Mouse (Mus musculus) right cerebral cortex, postnatal 36 days (tissue): ENCODE results near the gene Map3k7.

ENCODE experiments used
- DNase-seq, 2 experiments: peaks; one replicate each; pipeline ENCODE4 v3.0.0; 2022; ENCODE audit warnings: low spot score in 2 of 2, mixed read lengths in 1 of 2

The Map3k7 gene

DNA sequence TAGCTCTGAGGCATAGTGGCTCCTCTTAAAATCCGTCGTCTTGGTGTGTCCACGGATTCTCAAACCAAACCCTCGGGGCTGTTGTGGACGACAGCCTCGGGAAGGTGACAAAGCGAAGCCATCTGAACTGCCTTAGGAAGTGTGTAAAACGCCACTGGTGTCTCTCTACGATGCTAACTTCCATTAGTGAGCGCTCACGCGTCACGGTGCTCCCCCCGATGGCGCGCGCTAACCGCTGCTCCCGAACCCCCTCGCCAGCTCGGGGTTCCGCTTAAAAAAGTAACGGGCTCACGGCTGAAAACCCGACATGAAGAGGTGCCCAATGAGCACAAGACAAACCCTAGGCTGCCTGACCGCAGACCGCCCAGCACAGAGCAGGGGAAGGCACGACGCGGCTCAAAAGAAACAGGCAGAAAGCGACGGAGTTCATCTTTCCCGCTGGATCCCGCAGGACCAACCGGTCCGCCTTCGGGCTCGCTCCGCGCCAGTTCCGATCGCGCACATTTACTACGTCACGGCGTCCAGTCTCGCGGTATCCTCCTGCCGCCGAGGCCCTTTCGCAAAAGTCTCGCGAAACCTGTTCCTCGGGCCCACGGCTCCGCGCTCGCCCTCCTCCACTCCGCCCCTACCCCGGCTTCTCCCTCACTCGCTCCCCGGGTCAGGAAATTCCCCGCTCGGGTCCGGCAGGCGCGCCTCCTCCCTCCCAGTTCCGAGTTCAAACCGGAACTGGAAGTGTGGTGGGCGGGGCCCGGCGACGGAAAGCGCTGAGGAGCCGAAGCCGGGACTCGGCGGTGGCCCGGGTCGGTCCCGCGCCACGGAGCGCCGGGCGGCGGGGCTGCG lies at the start of gene Map3k7:
Gene Map3k7 (plus strand): TSS at position 744 of the 840 bp plus-strand sequence.
- DNase-seq = peak; percentile 88

DNA sequence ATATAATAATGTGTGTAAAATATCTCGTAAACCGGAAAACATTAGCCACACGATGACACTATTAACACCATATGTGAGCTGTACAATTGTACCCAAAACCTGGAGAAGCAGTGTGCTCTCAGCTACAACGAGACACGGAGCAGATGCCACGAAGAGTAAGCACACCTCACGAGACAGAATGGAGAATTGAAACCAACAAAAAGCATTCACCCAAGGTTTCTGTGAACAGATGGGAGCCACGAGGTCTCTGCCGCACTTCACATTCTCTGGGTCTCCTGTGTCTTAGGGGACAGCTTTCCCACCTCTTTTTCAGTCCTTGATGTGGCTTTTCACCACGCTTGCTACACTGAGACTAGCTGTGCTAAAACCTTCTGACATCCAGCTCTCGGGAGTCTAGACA lies 48.8 kb upstream of the Map3k7 start:
- DNase-seq = no peak

DNA sequence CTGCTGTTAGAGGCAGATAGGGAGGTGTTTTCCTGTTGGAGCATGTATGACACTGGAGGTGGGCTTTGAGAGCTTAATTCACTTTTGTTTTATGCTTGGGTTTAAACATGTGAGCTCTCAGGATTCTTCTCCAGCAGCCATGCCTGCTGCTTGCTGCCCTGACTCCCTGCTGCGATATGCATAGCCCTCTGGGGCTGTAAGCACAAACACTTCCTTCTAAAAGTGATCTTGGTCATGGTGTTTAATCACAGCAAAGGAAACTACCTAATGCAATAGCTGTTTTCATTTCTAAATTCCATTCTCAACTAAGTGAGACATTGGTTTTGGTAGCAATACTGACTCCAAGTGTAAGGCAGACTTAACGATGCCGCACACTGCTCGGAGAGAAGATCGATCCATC lies 45.2 kb upstream of the Map3k7 start:
- no peak for DNase-seq

DNA sequence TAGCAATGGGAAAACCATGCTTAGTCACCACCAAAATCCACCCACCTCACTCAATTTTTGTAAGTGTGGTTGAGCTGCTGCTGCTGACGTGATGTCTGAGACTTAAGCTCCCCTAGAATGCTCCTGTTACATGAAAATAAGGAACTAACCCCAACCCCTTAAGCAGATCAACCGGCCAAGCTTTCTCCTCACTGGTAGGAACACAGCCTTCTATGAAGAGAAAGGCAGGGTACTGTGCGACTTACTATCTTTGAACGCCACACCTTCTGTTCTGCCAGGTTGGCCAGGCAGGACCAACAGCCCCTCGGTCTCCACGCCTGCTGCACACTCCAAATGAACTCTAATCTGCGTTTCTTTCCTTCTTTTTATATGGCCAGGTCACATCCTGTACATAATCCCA lies 41.7 kb upstream of the Map3k7 start:
- no peak for DNase-seq

DNA sequence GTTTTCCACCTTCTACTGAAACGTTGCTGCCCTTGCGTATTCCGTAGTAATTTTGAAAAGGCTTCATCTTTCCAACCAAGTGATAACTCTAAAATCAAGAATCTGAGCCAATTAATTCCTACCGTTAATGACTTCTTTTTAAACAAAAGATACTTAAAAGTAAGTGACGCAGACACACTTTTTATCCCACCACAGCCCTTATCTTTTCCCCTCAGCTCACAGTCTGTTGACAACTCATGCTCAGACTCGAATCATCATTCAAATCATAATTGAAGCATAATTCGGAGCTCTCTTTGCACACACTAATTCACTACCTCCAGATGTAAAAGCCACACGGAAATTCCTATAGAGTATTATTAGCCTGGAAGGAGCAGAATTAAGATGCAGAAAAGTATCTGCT lies 40.5 kb upstream of the Map3k7 start:
- DNase-seq = no peak

DNA sequence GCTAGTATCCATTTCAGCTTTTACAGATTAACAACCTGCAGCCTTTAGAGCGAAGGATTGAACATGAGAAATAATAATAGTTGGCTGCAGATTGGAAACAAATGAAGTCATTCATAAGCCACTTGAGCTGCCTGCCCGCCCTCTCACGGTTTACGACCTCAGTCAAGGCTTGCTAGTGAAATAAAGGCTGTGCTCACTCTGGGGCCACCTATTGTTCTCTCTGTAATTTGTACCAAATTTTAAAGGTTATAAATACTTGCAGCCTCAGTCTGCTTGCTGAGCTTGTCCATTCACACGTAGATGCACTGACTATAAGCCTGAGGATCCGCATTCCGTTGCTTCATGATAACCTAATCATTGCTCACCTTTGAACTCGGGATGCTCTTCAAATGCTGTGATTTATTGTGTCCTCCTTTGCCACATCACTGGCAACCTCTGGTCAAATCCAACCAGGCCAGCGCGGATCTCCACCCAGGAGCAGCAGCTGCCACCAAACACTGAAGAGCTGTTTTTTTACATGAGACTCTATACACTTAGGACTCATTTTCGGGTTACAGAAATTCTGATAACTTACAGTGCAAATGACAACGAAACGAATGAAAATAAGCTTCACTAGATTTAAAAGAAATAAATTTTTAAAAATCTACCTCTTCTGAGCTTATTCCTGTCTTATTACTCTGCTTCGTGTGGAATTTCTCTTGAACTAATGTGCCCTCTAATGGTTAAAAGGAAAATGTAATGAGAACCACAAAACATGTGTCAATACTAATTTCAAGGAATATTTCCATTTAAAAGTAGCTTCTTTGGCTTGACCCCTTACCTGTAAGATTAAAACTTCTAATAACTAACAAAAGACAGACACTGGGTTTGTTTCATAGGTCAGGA lies 39.4 kb upstream of the Map3k7 start:
- no peak for DNase-seq

DNA sequence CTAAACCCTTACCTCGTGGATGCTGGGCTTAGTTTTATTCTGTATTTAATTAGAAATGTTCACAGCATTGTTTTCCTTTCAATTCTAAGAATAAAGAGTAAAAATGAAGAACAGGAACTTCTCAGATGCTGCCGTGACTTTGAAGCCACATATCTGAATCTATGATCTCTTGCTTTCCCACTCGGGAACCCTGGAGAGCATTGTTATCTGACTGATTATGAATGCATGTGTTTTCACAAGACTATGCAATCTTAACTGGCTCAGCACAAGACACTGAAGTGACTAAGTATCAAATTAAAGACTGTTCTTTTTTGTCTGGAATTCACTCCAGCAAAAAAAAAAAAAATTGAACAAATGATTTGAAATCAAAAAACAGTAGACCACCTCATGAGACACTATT lies 30.7 kb upstream of the Map3k7 start:
- DNase-seq = no peak

DNA sequence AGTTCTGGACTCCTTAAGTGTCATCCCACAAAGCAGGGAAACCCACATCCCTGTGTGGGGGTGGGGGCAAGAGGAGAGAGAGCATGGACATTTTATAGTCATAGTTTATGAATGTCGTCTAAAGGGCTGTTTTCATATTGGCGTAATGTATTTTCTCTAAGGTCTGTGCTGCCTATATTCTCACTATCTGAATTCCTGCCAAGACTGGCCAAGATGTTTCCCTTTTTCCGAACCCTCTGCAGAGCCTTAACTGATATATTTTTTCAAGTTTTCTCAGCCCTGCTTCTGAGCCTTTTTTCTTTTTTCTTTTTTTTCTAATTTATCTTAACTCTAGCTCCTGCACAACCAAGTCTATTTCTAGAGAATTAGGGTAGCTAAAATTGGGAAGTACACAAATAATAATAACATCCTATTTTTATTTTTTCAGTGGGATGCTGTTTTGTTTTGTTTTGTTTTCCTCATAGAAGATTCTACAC lies 28.0 kb upstream of the Map3k7 start:
- no peak for DNase-seq

DNA sequence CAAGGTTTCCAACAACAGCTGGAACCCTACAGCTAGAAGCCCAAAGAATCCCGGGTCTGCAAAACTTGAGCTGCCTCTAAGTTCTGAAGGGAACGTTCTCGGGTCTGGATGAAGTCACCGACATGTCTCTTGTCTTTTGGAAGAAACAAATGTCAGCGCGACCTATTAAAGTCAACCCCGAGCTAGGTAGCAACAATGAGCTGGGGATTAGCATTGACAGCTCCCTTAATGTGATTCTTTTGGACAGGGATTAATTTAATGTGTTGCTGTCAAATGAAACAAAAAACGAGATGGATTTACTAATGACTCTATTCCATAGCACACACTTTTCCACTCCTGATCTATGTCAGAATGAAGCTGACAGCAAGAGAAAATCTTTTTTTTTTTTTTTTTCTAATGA lies 27.5 kb upstream of the Map3k7 start:
- DNase-seq = no peak

DNA sequence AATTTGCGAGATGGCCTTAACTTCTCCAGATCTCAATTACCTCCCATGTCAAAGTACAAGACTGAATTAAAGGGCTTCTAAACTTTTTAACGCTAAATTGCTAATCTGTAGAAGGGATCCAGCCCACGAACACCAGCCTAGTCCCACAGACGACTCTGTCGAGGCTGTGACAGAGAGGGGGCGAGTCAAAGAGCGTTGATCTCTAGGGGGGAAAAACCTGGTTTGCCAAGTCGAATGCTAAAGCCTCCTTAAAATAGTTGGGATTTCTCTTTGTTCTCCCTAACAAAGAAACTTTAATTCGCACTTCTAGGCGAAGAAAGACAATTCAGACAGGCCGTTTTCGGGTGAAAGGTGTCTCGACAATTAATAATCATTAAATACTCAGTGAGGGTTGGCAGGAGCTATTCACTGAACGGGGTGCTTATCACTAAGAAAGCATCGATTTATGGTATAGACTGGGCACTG lies 27.0 kb upstream of the Map3k7 start:
- no peak for DNase-seq

DNA sequence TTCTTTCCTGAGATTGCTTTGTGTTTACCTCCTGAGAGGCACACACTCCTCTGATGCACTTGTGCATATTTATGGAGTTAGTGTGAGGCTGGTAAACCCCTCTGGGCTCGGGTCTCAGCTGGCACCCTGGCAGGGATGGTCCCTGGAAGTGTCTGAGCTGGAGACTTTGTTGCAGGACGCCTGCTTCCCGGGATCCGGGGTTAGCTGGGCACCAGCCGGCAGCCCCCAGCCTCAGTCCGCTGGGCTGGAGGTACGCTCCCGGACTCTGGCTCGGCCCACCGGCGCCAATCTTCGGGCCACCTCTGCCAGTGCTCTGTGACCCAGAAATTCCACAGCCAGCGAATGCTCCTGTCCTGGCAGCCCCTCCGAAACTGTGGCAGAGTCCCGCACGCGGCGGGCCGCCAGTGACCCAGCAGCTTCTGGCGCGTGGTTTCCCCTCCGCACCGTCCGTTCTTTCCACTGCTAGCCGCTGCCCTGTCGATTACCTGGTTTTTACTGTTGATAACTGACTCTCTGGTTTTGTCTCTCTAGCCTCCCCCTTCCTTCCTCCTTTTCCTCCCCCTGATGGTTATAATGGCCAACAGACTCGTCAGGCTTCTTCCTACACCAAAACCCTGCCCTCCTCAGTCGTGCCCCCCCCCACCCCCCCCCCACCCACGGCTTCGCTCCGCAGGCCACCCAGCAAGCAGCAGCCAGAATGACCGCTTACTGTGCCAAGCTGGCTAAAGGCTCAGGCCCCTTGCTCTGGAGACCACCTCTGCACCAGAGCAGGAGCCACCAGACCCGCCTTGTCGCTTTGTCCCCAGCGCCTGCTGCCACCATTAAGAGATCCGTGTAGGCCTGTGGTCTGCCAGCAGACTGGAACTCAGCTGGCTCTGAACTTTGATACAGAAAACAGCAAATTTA lies 26.3 kb upstream of the Map3k7 start:
- DNase-seq = no peak

DNA sequence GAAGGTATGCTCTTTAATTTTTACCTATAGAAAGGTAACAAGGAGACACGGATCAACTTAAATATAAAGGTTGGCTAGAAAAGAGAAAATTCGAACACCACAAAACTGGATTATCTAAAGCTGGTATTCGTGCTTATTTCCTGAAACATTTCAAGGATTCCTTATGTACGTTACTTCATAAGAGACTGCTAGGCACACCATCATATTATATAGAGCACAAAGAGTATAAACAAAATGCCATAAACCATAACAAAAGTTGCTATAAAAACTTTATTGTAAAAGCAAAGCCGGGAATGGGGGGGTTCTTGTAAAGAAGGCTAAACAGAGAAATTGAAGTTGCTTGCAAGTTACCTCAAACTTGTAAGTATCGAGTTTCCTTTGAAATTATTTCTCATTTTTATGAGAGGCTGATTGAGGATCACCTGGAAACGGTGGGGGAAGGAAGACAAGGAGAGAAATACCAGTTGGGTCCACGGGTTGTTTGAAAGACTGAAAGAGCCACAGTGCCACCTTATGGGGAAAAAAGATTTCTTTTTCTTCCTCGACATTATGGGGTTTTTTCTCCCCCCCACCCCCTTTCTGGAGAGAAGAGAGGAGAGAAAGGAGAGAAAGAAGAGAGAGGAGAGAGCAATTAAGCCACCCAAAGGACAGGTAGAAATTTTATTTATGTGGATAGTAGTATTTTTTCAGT lies 25.3 kb upstream of the Map3k7 start:
- DNase-seq = no peak

DNA sequence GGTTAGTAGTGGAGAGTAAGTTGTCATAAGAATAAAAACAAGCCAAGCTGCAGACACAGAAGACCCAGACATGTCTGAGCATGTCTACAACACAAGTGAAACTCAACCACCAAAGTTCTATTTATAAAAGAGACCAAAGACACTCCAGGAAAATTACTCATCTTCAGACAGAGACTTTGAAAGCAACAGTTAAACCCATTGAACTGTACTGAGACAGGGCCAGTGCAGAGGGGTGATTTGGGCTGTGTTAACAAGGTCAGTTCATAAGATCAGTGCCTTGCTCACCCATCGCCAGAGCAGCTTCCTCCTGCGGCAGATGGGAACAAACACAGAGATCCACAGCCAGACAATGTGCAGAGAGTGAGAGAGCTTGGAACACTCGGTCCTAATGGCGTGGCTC lies 22.3 kb upstream of the Map3k7 start:
- DNase-seq = no peak

DNA sequence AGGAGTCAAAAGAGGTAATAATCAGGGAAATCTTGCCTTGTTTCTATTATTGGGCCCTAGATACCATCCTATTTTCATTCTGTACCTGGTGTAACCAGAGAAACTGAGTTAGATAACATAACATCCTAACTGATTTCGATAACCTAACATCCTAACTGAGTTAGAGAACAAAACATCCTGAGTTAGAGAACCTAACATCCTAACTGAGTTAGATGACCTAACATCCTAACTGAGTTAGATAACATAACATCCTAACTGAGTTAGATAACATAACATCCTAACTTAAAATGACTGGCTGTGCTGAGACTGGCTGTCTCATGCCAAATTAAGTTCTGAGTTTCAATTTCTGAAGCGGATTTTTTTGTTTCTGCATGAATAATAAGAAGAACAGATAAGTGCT lies 20.9 kb upstream of the Map3k7 start:
- DNase-seq = no peak

DNA sequence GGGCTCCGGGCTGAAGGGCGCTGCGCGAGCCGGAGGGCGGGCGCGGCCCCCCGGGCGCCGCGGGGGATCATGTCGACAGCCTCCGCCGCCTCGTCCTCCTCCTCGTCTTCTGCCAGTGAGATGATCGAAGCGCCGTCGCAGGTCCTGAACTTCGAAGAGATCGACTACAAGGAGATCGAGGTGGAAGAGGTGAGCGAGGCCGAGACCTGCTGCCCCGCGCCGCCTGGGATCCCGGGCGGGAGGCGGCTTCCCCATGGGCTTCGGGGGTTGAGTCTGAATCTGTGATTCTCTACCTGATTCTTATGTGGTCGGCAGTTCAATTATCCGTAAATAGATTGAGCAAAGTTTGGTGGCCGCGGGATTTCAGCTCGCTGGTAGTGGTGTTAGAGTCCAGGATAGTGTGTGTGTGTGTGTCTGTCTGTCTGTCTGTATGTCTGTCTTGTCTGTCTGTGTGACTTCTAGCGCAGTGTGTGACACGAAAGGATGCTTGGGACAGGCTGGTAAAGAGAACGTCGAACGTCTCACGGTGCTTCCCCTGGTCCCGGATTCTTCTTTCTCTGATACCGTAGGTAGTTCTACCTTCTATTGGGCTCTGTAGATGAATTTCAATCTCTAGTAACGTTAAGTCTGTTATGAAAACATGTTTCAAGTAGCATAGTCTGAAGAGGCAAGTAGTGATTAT lies 438 bp downstream of the Map3k7 start:
- no peak for DNase-seq

DNA sequence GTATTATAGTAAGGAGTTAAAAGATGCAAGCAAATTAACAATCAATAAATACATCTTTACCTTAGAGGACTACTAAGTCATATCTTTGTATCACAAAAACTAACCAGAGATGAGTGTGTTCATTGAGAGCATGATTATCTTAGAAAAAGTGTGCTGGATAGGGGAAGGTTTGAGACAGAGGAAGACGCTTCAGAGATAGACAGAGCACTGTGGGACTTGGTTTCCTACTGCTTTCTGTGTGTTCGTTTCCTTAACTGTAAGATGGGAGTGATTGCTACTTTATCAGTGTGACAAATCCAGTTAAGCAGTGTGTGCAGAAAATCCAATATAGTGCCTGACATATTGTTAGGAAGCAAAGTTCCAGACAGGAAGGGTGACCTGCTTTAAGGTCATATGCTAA lies 1.3 kb downstream of the Map3k7 start:
- no peak for DNase-seq

DNA sequence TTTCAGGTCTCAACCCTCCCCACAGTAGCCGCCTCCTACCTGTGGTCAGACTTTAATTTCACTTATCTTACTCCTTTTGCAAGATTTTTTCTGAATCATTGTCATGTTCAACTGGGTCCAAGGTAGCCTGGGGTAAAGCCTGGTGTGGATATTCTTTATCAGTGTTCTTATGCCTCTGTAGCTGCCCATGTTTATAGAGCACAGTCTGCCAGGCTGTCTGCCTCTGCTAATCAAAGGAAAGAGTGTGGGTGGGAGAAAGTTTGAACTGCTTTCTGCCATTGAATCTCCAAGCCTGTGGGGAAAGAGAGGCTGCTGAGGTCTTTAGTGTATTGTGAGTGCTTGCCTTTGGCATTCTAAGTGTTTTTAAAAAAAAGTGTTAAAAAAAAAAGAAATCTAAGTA lies 7.5 kb downstream of the Map3k7 start:
- DNase-seq = no peak

DNA sequence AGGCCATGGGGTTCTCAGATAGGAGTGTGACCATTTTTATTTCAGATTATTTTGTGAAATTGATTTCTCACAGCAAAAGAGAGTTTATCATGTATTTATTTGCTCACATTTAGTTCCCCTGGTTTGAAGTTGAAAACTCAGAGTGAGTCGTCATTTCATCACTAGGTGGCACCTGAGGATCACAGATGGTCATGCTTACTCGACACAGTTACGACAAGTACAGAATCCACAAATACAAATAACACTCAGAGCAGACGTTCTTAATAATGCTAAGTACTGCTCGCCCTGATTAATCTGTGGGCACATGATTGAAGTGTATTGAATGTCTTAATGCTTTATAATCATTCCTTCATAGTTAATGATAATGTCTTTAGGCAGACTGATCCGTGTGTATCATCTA lies 8.3 kb downstream of the Map3k7 start:
- no peak for DNase-seq

DNA sequence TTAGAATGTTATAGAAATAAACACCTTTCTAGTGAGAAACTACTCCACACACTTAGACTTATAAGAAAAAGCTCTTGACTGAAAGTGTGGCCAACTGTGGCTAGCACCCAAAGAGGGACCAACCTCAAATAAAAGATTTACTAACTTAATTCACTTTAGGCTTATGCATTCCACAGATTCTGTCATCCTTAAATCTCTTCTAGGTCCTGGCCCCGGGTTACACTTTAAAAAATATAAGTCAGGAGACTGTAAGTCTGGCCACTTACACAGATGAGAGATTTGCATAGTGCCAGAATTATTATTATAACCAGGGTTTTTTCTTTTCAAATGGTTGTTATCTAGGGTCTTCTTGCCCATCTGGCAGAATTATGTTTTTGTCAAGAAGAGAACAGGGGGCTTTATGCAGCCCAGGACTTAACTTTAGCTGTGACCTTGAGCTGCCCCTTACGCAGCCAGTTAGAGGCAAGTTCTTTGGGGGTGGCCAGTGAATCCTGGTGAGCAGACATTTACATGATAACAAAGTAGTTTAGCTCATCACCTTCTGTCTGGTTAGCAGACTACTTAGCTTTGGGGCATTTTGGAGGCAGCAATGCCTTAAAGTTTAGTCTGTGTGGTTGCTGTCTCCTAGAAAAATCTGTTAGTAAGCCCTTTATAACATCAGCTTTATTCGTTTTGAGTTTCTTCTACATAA lies 11.5 kb downstream of the Map3k7 start:
- no peak for DNase-seq

DNA sequence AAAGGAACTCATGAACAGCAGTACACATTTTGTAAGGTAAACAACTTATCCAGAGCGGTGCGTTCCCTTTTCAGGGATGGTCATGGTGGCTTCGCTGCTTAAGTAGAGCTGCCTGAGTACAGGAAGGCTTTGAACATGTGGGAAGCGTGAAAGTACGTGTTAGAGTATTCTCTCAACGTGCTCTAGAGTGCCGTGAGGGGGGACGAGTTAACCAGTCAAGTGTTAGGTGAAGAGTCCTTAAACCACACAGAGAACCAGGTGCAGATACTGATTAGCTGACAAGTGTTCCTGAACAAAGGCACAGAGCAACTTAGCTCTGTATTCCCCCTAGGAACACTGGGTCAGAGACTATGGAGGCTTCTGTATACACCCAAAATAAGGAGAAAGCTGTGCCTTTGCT lies 18.0 kb downstream of the Map3k7 start:
- no peak for DNase-seq
